Mouse (Mus musculus) midbrain, postnatal 0 days (tissue): ENCODE results near the gene Kdm5c. TPM values are rescaled to one million over a fixed set of nuclear protein-coding genes. Genes with fewer than 3 reads are reported as not detected.

Experiments
- ATAC-seq: fragments of 200-750 bp; cut with Nextera tagmentation; 2 replicates; pipeline ENCODE4 v1.8.0; 2017; ENCODE audit warnings: moderate number of reproducible peaks, mild to moderate bottlenecking, moderate TSS enrichment, moderate library complexity; ENCODE audit not compliant: low FRiP score
- DNase-seq: peaks from one replicate; pipeline ENCODE4 v3.0.0-alpha.2; 2015; ENCODE audit warnings: low spot score
- H3K27ac ChIP-seq: fragments of 300-500 bp; sonication (generic); 2 replicates; pipeline ENCODE4 v1.5.1; 2014; ENCODE audit warnings: low read depth, mild to moderate bottlenecking, low read length, mixed read lengths
- H3K27me3 ChIP-seq: fragments of 300-500 bp; sonication (generic); 2 replicates; pipeline ENCODE4 v1.6.1; 2014; ENCODE audit warnings: low read length, control low read depth, mixed read lengths; ENCODE audit not compliant: insufficient read depth
- H3K36me3 ChIP-seq: fragments of 300-500 bp; sonication (generic); 2 replicates; pipeline ENCODE4 v1.6.1; 2014; ENCODE audit warnings: low read length, control low read depth, mixed read lengths; ENCODE audit not compliant: insufficient read depth
- H3K4me1 ChIP-seq: fragments of 300-500 bp; sonication (generic); 2 replicates; pipeline ENCODE4 v1.6.1; 2014; ENCODE audit warnings: mild to moderate bottlenecking, control low read depth, antibody characterized with exemption, low read length, mixed read lengths; ENCODE audit not compliant: insufficient read depth
- H3K4me2 ChIP-seq: fragments of 300-500 bp; sonication (generic); 2 replicates; pipeline ENCODE4 v1.6.1; 2014; ENCODE audit warnings: low read depth, mild to moderate bottlenecking, low read length, mixed read lengths; ENCODE audit not compliant: poor library complexity, severe bottlenecking
- H3K4me3 ChIP-seq: fragments of 300-500 bp; sonication (generic); 2 replicates; pipeline ENCODE4 v1.5.1; 2014; ENCODE audit warnings: low read depth, mild to moderate bottlenecking, low read length, moderate library complexity
- H3K9ac ChIP-seq: fragments of 300-500 bp; sonication (generic); replicated peaks from 2 replicates; pipeline ENCODE4 v1.6.1; 2014; ENCODE audit warnings: mild to moderate bottlenecking, low read length, moderate library complexity, mixed read lengths; ENCODE audit not compliant: poor library complexity, severe bottlenecking
- H3K9me3 ChIP-seq: fragments of 300-500 bp; sonication (generic); 2 replicates; pipeline ENCODE4 v1.6.1; 2016; ENCODE audit warnings: low read length, control low read depth
- CTCF ChIP-seq: IDR thresholded peaks from 2 replicates; pipeline ENCODE4 v1.5.1; 2016; ENCODE audit warnings: antibody characterized with exemption, mild to moderate bottlenecking
- WGBS: fragments of 180-500 bp; shearing (Covaris S2); extraction: QIAGEN DNeasy Blood & Tissue Kit; methylation state at CpG from one replicate; pipeline ENCODE4 v1.1.7; 2014; 5-methylcytosine and 5-hydroxymethylcytosine counted together
- polyA plus RNA-seq: library from polyadenylated mRNA; unstranded; fragments of >200 nt; fragmentation: Nextera tagmentation; extraction: Ambion mirVana; gene quantifications from 2 replicates; pipeline ENCODE4 v1.2.1, GENCODE M21; 2015
- total RNA-seq: library from RNA; depleted of rRNA; stranded (reverse); fragments of >200 nt; gene quantifications from 2 replicates; pipeline ENCODE4 v1.2.3, GENCODE M21; 2014

Gene Kdm5c
- total and polyA plus RNA-seq, 2 experiments from 2014 or later = 26.0 to 54.4 TPM

GRCm38 (mm10) chrX:152202422-152203103, 30.3 kb upstream of the Kdm5c start:
- H3K4me3 ChIP-seq = no peak overlapping the region
- H3K4me1 ChIP-seq = peaks cover 6% of the 10 kb centered on the region; the same call in 1 of the 2 replicates
- no peak overlapping the region for H3K27ac ChIP-seq
- H3K9ac ChIP-seq = no peak overlapping the region
- ATAC-seq (no peak), DNase-seq (no peak)
- WGBS = 39% methylated on average over 7 of the region's 8 CpGs
- no peak for TF ChIP-seq CTCF
- H3K27me3 ChIP-seq = peaks cover 30% of the 10 kb centered on the region; the same call in 1 of the 2 replicates
- H3K36me3 ChIP-seq = no peaks in the 10 kb centered on the region
- no peak overlapping the region for H3K4me2 ChIP-seq
- no peaks in the 10 kb centered on the region for H3K9me3 ChIP-seq

- Histone ChIP-seq H3K4me1 (peaks cover 3% of the 10 kb centered on the region; the same call in 1 of the 2 replicates), H3K4me2 (no peak overlapping the region), H3K4me3 (no peak overlapping the region), H3K27ac (no peak overlapping the region), H3K27me3 (peaks cover 30% of the 10 kb centered on the region; the same call in 1 of the 2 replicates), H3K9me3 (no peaks in the 10 kb centered on the region), H3K36me3 (no peaks in the 10 kb centered on the region), H3K9ac (no peak overlapping the region)
- no peak for TF ChIP-seq CTCF
- ATAC-seq = no peak
- DNase-seq = no peak
- WGBS = 54% methylated on average over 4 of the region's 4 CpGs
Observed at GRCm38 (mm10) chrX:152203247-152203646, 29.6 kb upstream of the Kdm5c start.

GRCm38 (mm10) chrX:152205486-152205885, 27.3 kb upstream of the Kdm5c start:
- Histone ChIP-seq H3K27ac (no peak overlapping the region), H3K27me3 (peaks cover 42% of the 10 kb centered on the region; the same call in 1 of the 2 replicates), H3K4me2 (no peak overlapping the region), H3K36me3 (no peaks in the 10 kb centered on the region; the same call in 1 of the 2 replicates), H3K9ac (no peak overlapping the region), H3K4me1 (no peaks in the 10 kb centered on the region), H3K4me3 (no peak overlapping the region), H3K9me3 (no peaks in the 10 kb centered on the region)
- TF ChIP-seq CTCF = no peak
- 98% methylated on average over 1 of the region's 1 CpGs for WGBS
- ATAC-seq (no peak), DNase-seq (no peak)

- Histone ChIP-seq H3K27ac (no peak overlapping the region), H3K4me3 (no peak overlapping the region), H3K27me3 (peaks cover 22% of the 10 kb centered on the region; the same call in 1 of the 2 replicates), H3K9ac (no peak overlapping the region), H3K36me3 (no peaks in the 10 kb centered on the region), H3K9me3 (no peaks in the 10 kb centered on the region), H3K4me2 (no peak overlapping the region), H3K4me1 (no peaks in the 10 kb centered on the region)
- DNase-seq = no peak
- TF ChIP-seq CTCF = no peak
- 82% methylated on average over 1 of the region's 1 CpGs for WGBS
- ATAC-seq = no peak
Observed at GRCm38 (mm10) chrX:152214703-152215102, 18.1 kb upstream of the Kdm5c start.

GRCm38 (mm10) chrX:152218529-152218928, 14.3 kb upstream of the Kdm5c start:
- Histone ChIP-seq H3K9me3 (no peaks in the 10 kb centered on the region), H3K27ac (no peak overlapping the region), H3K36me3 (peaks cover 8% of the 10 kb centered on the region; the same call in 1 of the 2 replicates), H3K9ac (no peak overlapping the region), H3K4me1 (no peaks in the 10 kb centered on the region), H3K4me3 (no peak overlapping the region), H3K4me2 (no peak overlapping the region), H3K27me3 (peaks cover 16% of the 10 kb centered on the region; the same call in 1 of the 2 replicates)
- ATAC-seq (no peak), DNase-seq (no peak)
- whole genome bisulfite sequencing = 93% methylated on average over 2 of the region's 2 CpGs
- TF ChIP-seq CTCF = no peak

GRCm38 (mm10) chrX:152221721-152222120, 11.1 kb upstream of the Kdm5c start:
- 68% methylated on average over 4 of the region's 4 CpGs for WGBS
- ATAC-seq (no peak), DNase-seq (no peak)
- Histone ChIP-seq H3K4me2 (no peak overlapping the region), H3K36me3 (peaks cover 8% of the 10 kb centered on the region; the same call in 1 of the 2 replicates), H3K27me3 (peaks cover 25% of the 10 kb centered on the region; the same call in 1 of the 2 replicates), H3K4me3 (no peak overlapping the region), H3K9me3 (no peaks in the 10 kb centered on the region), H3K4me1 (no peaks in the 10 kb centered on the region), H3K9ac (no peak overlapping the region), H3K27ac (no peak overlapping the region)
- no peak for TF ChIP-seq CTCF
